Mouse (Mus musculus): ENCODE results near the gene Itgal.

Gene Itgal

DNA sequence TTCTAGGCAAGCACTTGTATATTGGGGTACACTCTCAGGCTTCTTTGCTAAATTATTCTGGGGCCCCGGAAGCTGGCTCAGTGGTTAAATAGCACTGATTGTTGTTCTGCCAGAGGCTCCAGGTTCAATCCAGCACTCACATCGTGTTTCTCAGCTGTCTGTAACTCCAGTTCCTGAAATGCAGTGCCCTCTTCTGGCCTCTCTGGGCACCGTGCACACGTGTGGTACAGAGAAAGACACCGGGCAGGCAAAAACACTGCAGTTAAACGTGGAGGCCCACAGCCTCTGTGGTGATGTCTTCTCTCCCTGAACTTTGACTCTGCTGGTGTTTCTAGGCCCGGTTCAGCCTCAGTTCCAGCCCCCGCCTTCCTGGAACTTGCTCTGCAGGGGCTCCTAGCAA, 17.7 kb upstream of the Itgal start:
- WGBS: 30% methylated on average over 8 of the region's 8 CpGs

DNA sequence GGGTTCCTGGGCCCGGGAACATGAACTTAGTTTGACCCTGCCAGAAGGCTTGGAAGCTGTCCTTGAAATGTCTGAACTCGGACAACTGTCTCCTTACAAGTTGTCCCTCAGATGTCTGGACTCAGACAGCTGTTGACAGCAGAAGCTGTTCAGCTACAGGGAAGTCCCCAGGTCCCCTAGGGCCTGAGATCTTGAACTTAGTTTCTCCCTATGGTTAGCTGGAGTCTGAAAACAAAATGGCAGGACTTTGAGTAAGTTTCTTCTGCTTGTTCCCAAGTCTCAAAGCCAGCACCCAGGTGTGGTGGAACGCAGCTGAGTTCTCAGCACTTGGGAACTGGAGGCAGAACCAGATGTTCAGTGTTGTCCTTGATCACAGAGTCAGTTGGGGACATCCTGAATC, 16.0 kb upstream of the Itgal start:
- 76% methylated on average over 3 of the region's 3 CpGs for WGBS

DNA sequence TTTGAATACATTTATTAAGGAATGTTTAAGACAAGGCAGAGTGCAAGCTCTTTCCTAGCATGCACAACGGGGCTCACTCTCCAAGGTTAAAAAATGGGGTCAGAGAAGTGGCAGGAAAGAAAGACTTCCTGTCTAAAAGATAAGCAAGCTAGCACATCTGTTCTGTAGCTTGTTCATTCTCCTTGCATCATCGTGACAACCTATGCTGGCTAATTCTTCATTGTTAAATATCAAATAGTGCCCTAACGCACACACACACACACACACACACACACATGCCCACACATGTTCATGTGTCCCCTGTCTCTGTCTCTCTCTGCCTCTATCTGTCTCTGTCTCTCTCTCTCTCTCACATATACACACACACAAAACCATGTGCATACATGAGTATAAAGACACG, 14.9 kb upstream of the Itgal start:
- 74% methylated on average over 4 of the region's 4 CpGs for WGBS

DNA sequence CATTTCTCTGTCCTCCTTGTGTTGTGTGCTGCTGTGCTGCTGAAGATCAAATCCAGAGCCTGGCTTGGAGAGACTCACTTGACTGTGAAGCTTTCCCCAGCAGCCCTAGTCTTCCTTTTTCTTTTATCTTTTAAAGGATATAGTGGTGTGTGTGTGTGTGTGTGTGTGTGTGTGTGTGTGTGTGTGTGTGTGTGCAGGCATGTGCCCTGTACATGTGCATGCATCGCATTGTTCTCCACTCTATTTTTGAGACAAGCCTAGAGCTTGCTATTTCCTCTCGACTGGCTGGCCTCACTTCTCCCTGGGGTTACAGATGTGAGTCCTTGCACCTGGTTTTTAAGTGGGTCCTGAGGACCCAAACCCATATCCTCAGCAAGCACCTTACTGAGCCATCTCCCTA, 13.9 kb upstream of the Itgal start:
- 64% methylated on average over 2 of the region's 2 CpGs for WGBS

DNA sequence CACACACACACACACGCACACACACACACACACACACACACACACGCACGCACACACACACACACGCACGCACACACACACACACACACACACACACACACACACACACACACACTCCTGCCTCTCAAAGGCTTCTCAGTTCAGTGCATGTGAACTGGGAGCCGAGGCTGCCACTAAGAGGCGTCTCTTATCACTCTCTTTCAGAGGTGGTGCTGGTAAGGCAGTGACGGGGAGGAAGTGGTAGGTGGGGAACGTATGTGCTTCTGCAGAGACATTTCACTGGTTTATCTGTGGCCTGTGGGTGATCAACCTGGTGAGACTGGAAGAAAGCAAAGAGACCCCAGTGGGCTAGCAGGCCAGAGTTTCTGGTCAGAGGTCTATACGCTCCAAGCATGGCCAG, 10.9 kb upstream of the Itgal start:
- 79% methylated on average over 10 of the region's 10 CpGs for WGBS

DNA sequence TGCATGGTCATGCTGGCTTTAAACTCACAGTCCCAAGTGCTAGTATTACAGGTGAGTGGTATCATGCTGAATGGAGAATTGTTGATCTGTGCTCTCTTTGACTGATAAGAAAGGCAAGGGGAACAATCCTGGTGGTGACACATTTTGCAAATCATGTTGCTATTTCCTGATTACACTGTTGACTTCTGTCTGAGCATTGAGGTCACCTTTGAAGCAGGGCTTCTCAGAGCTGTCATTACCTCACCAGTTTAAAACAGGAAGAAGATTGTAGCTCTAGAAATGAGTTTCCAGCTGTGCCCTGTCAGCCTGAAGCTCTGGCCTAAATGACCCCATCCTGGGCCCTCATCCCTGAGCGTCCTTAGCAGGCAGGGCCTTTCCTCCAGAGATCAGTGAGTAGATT, 8.1 kb upstream of the Itgal start:
- WGBS: 89% methylated on average over 1 of the region's 1 CpGs

- 79% methylated on average over 2 of the region's 2 CpGs for WGBS
These were observed 6.8 kb upstream of the Itgal start for GRCm38 (mm10) chr7:127289306-127289705.

- WGBS: 44% methylated on average over 8 of the region's 8 CpGs
These were observed 5.9 kb upstream of the Itgal start for GRCm38 (mm10) chr7:127290142-127290541.

GRCm38 (mm10) chr7:127296786-127297555, 911 bp downstream of the Itgal start:
- 89% methylated on average over 5 of the region's 5 CpGs for WGBS

DNA sequence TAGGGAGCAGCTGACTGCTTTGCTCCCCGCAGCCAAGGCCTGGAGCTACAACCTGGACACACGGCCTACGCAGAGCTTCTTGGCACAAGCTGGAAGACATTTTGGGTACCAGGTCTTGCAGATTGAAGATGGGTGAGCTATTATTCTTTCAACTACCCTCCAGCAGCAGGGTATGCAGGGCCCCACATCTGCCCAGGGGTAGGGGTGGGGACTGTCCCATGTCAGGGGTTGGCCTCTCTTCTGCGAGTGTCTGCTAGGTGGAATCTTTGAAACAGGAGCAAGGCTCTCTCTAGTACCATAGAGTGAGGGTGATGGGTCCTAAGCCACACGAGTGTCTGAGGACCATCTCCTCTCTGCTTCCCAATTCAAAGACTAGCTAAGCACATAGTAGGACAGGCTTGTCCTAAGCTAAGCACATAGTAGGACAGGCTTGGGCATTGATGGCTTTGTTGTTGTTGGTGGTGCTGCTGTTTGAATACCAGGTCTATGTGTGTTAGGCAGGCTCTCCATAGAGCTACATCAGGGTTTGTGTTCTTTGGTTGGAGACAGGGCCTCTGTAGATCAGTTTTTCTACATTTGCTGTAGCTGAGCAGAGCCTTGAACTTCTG, 1.6 kb downstream of the Itgal start:
- WGBS: 92% methylated on average over 5 of the region's 5 CpGs

DNA sequence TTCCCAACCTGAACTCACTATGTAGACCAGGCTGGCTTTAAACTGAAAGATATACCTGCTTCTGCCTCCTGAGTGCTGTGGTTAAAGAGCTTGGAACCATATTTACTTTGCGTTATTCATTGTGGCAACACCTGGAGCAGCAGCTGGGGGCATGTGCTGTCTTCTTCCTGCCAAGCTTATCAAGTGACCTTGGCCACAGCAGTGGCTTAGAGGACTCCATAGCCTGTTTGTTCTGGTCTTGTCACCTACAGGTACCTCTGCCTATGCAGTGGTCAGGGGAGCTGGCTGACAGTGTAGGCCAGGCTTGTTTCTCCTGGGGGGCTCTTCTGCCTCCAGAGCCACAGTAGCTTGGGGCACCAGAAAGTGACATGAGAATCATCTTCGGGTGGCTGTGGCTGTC, 12.4 kb downstream of the Itgal start:
- 83% methylated on average over 2 of the region's 2 CpGs for WGBS

- WGBS: 56% methylated on average over 4 of the region's 4 CpGs
These were observed 12.8 kb downstream of the Itgal start for GRCm38 (mm10) chr7:127308887-127309286.

DNA sequence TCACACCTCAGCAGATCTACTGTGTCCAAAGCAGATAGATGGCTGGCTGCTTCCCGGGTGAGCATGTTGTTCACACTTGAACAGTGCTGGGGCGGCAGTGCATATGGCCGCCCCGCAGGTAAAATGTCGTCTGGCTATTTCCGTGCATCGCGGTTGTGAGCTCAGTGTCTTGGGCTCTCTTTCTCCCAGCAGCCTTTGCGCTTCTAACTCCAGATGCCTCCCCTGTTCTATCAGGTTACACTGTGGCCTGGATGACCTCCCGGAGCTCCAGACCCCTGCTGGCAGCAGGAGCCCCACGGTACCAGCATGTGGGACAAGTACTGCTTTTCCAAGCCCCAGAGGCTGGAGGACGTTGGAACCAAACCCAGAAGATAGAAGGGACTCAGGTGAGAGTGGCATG, 13.9 kb downstream of the Itgal start:
- WGBS: 65% methylated on average over 12 of the region's 12 CpGs

GRCm38 (mm10) chr7:127313912-127314311, 17.9 kb downstream of the Itgal start:
- WGBS: 55% methylated on average over 8 of the region's 8 CpGs

GRCm38 (mm10) chr7:127321106-127321505, 25.0 kb downstream of the Itgal start:
- 44% methylated on average over 4 of the region's 4 CpGs for WGBS

GRCm38 (mm10) chr7:127322085-127322484, 26.0 kb downstream of the Itgal start:
- WGBS: 52% methylated on average over 5 of the region's 5 CpGs

GRCm38 (mm10) chr7:127324944-127325343, 28.9 kb downstream of the Itgal start:
- 94% methylated on average over 7 of the region's 7 CpGs for WGBS

- WGBS: 90% methylated on average over 8 of the region's 8 CpGs
These were observed 29.5 kb downstream of the Itgal start for GRCm38 (mm10) chr7:127325550-127325949.

- 48% methylated on average over 2 of the region's 2 CpGs for WGBS
These were observed 30.6 kb downstream of the Itgal start for GRCm38 (mm10) chr7:127326685-127327084.

DNA sequence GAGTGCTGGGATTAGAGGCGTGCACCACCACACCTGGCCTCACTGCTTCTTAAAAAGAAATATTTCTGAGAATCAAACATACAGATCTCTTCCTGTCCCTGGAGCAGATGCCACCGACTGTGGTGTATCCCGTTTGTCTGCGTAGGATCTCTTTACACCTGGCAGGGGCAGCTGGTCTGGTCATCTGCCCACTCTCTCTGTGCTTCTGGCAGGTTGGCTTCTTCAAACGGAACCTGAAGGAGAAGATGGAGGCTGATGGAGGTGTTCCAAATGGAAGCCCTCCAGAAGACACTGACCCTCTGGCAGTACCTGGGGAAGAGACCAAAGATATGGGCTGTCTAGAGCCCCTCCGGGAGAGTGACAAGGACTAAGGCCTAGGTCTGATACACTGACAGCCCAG, 37.2 kb downstream of the Itgal start:
- WGBS: 73% methylated on average over 6 of the region's 6 CpGs

- 80% methylated on average over 4 of the region's 4 CpGs for WGBS
These were observed 39.5 kb downstream of the Itgal start for GRCm38 (mm10) chr7:127335604-127336003.

DNA sequence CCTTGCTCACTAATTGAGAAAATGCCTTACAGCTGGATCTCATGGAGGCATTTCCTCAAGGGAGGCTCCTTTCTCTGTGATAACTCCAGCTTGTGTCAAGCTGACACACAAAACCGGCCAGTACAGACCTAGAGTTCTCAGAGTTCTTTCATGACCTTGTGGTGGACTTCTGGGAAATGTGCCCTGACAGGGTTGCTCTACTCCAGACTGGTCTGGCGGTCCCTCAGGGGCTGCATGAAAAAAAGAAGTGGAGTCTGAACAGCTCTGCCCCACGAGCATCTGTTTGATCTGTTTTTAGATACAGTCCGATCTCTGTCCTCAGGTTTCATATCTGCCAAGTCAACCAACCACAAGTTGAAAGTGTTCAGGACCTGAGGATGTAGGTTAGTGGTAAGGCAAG, 41.6 kb downstream of the Itgal start:
- 51% methylated on average over 4 of the region's 4 CpGs for WGBS

GRCm38 (mm10) chr7:127341356-127341755, 45.3 kb downstream of the Itgal start:
- 94% methylated on average over 8 of the region's 8 CpGs for WGBS

DNA sequence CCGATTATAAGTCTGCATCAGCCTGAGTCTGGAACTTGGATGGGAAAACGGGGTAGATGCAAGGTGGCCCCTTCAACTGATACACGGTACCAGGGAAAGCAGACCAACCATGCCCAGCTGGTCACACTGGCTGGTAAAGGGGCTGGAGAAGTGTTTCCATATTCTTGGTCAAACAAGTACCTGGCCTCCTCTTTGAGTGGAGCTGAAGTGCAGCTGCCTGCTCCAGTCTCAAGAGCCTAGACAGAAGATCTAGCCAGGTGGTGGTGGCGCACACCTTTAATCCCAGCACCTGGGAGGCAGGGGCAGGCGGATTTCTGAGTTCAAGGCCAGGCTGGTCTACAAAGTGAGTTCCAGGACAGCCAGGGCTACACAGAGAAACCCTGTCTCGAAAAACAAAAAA, 45.8 kb downstream of the Itgal start:
- 93% methylated on average over 6 of the region's 6 CpGs for WGBS

All from cerebral cortex, adult 2 months (tissue).